Mouse (Mus musculus): ENCODE data around the gene Rbmy.
"Not testable (repeated sequence)": the region's sequence is repeated elsewhere in the genome, so short reads cannot be mapped to it uniquely, and the experiment has no call there.

Gene Rbmy

GRCm38 (mm10) chrY:2830380-2830779 is at the start of gene Rbmy, which contains the start of gene Gm10256:
Rbmy (plus strand) TSS chrY:2830680.
Gm10256 (plus strand) TSS chrY:2830699.
- not testable (repeated sequence) for DNase-seq (ENCODE audit: low spot score)

DNA sequence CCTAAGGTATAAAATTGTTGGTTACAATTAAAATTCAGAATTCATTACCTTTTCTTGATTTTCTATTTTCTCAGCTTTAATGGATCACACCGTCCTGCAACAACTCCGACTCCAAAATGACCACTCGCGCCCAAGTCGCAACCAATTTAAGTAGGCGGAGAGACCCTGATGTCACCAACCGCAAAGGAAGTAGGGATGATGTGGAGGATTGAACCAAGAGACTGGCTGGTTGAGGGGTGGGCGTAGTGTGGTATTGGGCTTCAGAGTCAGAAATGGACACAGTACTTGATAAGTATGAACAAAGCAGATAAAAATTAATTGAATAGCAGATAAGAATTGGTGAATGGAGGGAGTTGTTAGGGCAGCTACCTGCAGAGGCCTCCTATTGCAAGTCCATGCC is 34.4 kb upstream of the Rbmy start, which contains the start of gene Gm4064:
Gm4064 (minus strand) TSS at position 101 of the 400 bp plus-strand sequence.
- DNase-seq (ENCODE audit: low spot score) = not testable (repeated sequence)

Data from ovary, adult 18-20 months (tissue).